Mouse (Mus musculus) bone marrow, adult 2 months (tissue): ENCODE results near the gene Lmo7. TPM values are rescaled to one million over a fixed set of nuclear protein-coding genes. Genes with fewer than 3 reads are reported as not detected.

Source experiments
- H3K27ac ChIP-seq: fragments of 200-500 bp; 2 replicates; pipeline ENCODE4 v1.5.1; 2012; ENCODE audit warnings: low read depth, mild to moderate bottlenecking, control low read depth, inconsistent platforms, low read length; ENCODE audit not compliant: control insufficient read depth, poor library complexity, insufficient read depth
- H3K4me1 ChIP-seq: fragments of 200-500 bp; 2 replicates; pipeline ENCODE4 v1.6.1; 2011; ENCODE audit warnings: low read length; ENCODE audit not compliant: control insufficient read depth, insufficient read depth
- H3K4me3 ChIP-seq: fragments of 200-500 bp; replicated peaks from 2 replicates; pipeline ENCODE3; 2011; ENCODE audit warnings: mild to moderate bottlenecking, low read depth, low read length, control low read depth; ENCODE audit not compliant: control insufficient read depth
- CTCF ChIP-seq: fragments of 200-500 bp; IDR thresholded peaks from 2 replicates; pipeline ENCODE4 v1.5.1; 2011; ENCODE audit warnings: low read length, control low read depth; ENCODE audit not compliant: control insufficient read depth, insufficient read depth
- POLR2A ChIP-seq: fragments of 200-500 bp; IDR thresholded peaks from 2 replicates; pipeline ENCODE4 v1.6.1; 2011; ENCODE audit warnings: low read depth, mild to moderate bottlenecking, control low read depth, low read length, borderline replicate concordance; ENCODE audit not compliant: control insufficient read depth
- WGBS: fragments of 180-500 bp; shearing (Covaris S2); methylation state at CpG from one replicate; pipeline ENCODE4 v1.1.7; 2018; 5-methylcytosine and 5-hydroxymethylcytosine counted together
- polyA plus RNA-seq: library from polyadenylated mRNA; stranded (reverse); fragments of >200 nt; gene quantifications from 2 replicates; pipeline ENCODE4 v1.2.4, GENCODE M21; 2011; ENCODE audit warnings: low replicate concordance; ENCODE audit not compliant: missing spikeins, insufficient read depth, insufficient read length

Gene Lmo7
- polyA plus RNA-seq, 1 experiment = 5.1 TPM

DNA sequence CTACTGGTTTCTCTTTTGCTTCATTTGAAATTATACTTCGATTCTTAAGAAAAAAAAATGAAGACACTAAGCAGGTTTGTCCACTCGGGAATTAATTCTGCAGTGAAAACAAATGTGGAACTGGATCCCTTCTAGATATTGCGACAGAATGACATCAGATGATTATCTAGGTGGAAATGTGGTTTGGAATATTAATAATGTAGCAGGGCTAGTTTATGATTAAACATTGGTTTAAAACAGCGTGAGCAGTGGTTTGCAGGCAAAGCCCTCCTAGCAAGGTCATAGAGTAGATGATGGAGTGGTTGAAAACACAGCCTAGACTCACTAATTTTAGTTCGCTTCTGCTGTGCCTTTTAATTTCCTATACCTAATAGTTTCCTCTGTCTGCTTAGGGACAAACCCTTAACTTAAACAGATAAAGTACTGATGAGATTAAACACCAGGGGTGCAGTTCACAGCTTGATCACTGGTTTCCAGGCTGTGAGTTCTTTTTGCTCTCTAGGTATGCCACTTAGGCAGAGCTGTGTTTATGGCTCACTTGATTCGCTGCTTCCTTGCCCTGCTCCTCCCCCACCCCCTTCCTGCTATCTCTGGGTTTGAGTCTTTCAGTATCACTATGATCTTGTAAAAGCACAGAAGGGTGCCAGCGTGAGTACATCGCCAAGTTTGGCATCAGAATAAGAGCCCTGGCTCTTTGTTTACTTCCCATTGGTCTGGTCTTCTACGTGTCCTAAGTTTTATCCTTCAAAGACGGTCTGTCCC is 4.0 kb downstream of the Lmo7 start:
- Histone ChIP-seq H3K4me3 (no peak overlapping the region), H3K27ac (no peak overlapping the region), H3K4me1 (no peaks in the 10 kb centered on the region)
- 44% methylated on average over 10 of the region's 10 CpGs for WGBS
- TF ChIP-seq CTCF (no peak), POLR2A (no peak)

DNA sequence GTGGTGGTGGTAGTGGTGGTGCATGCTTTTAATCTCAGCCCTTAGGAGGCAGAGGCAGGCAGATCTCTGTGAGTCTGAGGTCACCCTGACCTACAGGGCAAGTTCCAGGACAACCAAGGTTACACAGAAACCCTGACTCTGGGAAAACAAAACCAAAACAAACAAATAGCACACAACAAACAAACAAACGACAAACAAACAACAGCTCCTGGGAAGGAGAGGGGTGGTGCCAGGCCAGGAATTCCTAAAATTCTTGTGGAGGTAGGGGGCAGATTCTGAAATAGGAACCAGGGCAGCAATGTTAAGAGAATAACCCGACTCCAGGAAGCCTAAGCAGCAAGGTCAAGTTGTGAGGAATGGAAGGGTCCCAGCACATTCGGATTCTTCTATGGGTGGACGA is 7.7 kb downstream of the Lmo7 start:
- WGBS = 74% methylated on average over 4 of the region's 4 CpGs
- no peaks in the 10 kb centered on the region for H3K4me1 ChIP-seq
- TF ChIP-seq POLR2A = no peak
- no peak for TF ChIP-seq CTCF
- no peak overlapping the region for H3K4me3 ChIP-seq
- no peak overlapping the region for H3K27ac ChIP-seq

- 82% methylated on average over 3 of the region's 3 CpGs for WGBS
- Histone ChIP-seq H3K4me1 (no peaks in the 10 kb centered on the region), H3K4me3 (no peak overlapping the region), H3K27ac (no peak overlapping the region)
- TF ChIP-seq POLR2A (no peak), CTCF (no peak)
These were observed 16.9 kb downstream of the Lmo7 start for GRCm38 (mm10) chr14:101746635-101747034.

GRCm38 (mm10) chr14:101747811-101748210 is 18.1 kb downstream of the Lmo7 start:
- no peak for TF ChIP-seq POLR2A
- no peak for TF ChIP-seq CTCF
- H3K27ac ChIP-seq = no peak overlapping the region
- 84% methylated on average over 11 of the region's 11 CpGs for WGBS
- H3K4me1 ChIP-seq = no peaks in the 10 kb centered on the region
- no peak overlapping the region for H3K4me3 ChIP-seq

DNA sequence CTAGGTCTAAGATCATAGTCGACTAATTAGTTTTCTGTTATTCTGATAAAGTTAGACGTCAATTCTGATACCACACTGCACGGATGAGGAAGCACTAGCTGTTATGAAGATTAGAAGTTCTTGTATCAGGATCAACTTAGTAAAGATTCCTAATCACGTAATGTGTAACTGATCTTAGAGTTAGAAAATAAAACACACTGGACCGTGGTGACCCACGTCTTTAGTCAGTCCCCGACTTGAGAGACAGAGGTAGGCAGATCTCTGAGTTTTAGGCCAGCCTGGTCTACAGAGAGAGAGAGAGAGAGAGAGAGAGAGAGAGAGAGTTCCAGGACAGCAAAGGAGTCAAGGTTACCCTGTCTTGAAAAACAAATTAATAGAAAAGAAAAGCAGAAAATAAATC is 18.7 kb downstream of the Lmo7 start:
- 84% methylated on average over 7 of the region's 7 CpGs for WGBS

GRCm38 (mm10) chr14:101750910-101751309 is 21.2 kb downstream of the Lmo7 start:
- 82% methylated on average over 4 of the region's 4 CpGs for WGBS
- no peak overlapping the region for H3K27ac ChIP-seq
- TF ChIP-seq POLR2A (no peak), CTCF (no peak)
- H3K4me1 ChIP-seq = no peaks in the 10 kb centered on the region
- H3K4me3 ChIP-seq = no peak overlapping the region

More for the DNA sequence above, 18.7 kb downstream of the Lmo7 start:
- Histone ChIP-seq H3K4me3 (no peak overlapping the region), H3K27ac (no peak overlapping the region), H3K4me1 (no peaks in the 10 kb centered on the region)
- TF ChIP-seq POLR2A = no peak
- no peak for TF ChIP-seq CTCF

GRCm38 (mm10) chr14:101755425-101755824 is 25.7 kb downstream of the Lmo7 start:
- Histone ChIP-seq H3K4me1 (no peaks in the 10 kb centered on the region), H3K4me3 (no peak overlapping the region), H3K27ac (no peak overlapping the region)
- no peak for TF ChIP-seq CTCF
- TF ChIP-seq POLR2A = no peak
- 72% methylated on average over 4 of the region's 4 CpGs for WGBS

- no peak overlapping the region for H3K4me3 ChIP-seq
- no peak for TF ChIP-seq POLR2A
- no peak for TF ChIP-seq CTCF
- H3K4me1 ChIP-seq = no peaks in the 10 kb centered on the region
- WGBS = 38% methylated on average over 1 of the region's 1 CpGs
- no peak overlapping the region for H3K27ac ChIP-seq
These were observed 32.5 kb downstream of the Lmo7 start for GRCm38 (mm10) chr14:101762267-101762666.
